Mouse (Mus musculus) forebrain, embryonic 15.5 days (tissue): Measurements from ENCODE around the gene Tnrc6a. TPM values are rescaled to one million over a fixed set of nuclear protein-coding genes. Genes with fewer than 3 reads are reported as not detected.

ENCODE experiments used
- ATAC-seq: fragments of 200-750 bp; cut with Nextera tagmentation; replicated peaks from 2 replicates; pipeline ENCODE4 v1.8.0; 2017; ENCODE audit warnings: mild to moderate bottlenecking, moderate TSS enrichment, moderate library complexity
- H3K27ac ChIP-seq: fragments of 300-500 bp; sonication (generic); replicated peaks from 2 replicates; pipeline ENCODE4 v1.5.1; 2015; ENCODE audit warnings: mild to moderate bottlenecking, inconsistent platforms
- H3K27me3 ChIP-seq: fragments of 300-500 bp; sonication (generic); 2 replicates; pipeline ENCODE4 v1.6.1; 2015; ENCODE audit warnings: inconsistent platforms
- H3K36me3 ChIP-seq: fragments of 300-500 bp; sonication (generic); 2 replicates; pipeline ENCODE4 v1.6.1; 2015; ENCODE audit warnings: mild to moderate bottlenecking, inconsistent platforms
- H3K4me1 ChIP-seq: fragments of 300-500 bp; sonication (generic); 2 replicates; pipeline ENCODE4 v1.6.1; 2015; ENCODE audit warnings: inconsistent platforms
- H3K4me2 ChIP-seq: fragments of 300-500 bp; sonication (generic); replicated peaks from 2 replicates; pipeline ENCODE4 v1.6.1; 2015; ENCODE audit warnings: mild to moderate bottlenecking, inconsistent platforms
- H3K4me3 ChIP-seq: fragments of 300-500 bp; sonication (generic); 2 replicates; pipeline ENCODE4 v1.5.1; 2015; ENCODE audit warnings: mild to moderate bottlenecking, inconsistent platforms
- H3K9ac ChIP-seq: fragments of 300-500 bp; sonication (generic); replicated peaks from 2 replicates; pipeline ENCODE4 v1.6.1; 2015; ENCODE audit warnings: mild to moderate bottlenecking, inconsistent platforms
- H3K9me3 ChIP-seq: fragments of 300-500 bp; sonication (generic); 2 replicates; pipeline ENCODE4 v1.6.1; 2016; ENCODE audit warnings: inconsistent platforms
- WGBS: fragments of 180-500 bp; shearing (Covaris S2); methylation state at CpG from one replicate; pipeline ENCODE4 v1.1.7; 2015; ENCODE audit warnings: mixed read lengths; 5-methylcytosine and 5-hydroxymethylcytosine counted together
- polyA plus RNA-seq: library from polyadenylated mRNA; unstranded; fragments of >200 nt; fragmentation: Nextera tagmentation; extraction: Ambion mirVana; gene quantifications from 2 replicates; pipeline ENCODE4 v1.2.1, GENCODE M21; 2015

The Tnrc6a gene
- polyA plus RNA-seq, 1 experiment from 2014 or later: 52.7 TPM

- Histone ChIP-seq H3K4me2 (no peak overlapping the region), H3K4me3 (no peak overlapping the region), H3K27me3 (no peaks in the 10 kb centered on the region), H3K36me3 (no peaks in the 10 kb centered on the region), H3K4me1 (no peaks in the 10 kb centered on the region), H3K9ac (no peak overlapping the region), H3K9me3 (no peaks in the 10 kb centered on the region), H3K27ac (no peak overlapping the region)
- ATAC-seq: no peak
- 74% methylated on average over 13 of the region's 13 CpGs for WGBS
These were observed 96.3 kb downstream of the Tnrc6a start for GRCm38 (mm10) chr7:123219781-123220632.

DNA sequence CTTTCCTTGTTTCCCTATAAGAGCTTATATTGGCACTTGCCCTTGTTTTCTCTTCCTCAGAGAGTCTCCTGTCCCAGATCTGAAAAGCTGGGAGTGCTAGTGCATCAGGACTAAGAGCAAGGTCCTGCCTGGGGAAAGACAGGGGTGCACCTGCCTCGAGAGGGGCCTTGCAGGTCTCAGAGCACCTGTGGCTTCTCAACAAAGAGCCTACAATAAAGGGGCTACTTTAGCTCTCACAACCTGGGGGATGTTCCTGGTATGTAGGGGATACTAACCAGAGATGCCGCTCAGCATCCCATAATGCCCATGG lies 96.9 kb downstream of the Tnrc6a start:
- no peaks in the 10 kb centered on the region for H3K9me3 ChIP-seq
- no peak overlapping the region for H3K4me3 ChIP-seq
- H3K4me1 ChIP-seq: no peaks in the 10 kb centered on the region
- H3K9ac ChIP-seq: no peak overlapping the region
- H3K27ac ChIP-seq: no peak overlapping the region
- WGBS: 75% methylated on average over 2 of the region's 2 CpGs
- no peaks in the 10 kb centered on the region for H3K36me3 ChIP-seq
- no peak overlapping the region for H3K4me2 ChIP-seq
- ATAC-seq: no peak
- no peaks in the 10 kb centered on the region for H3K27me3 ChIP-seq

GRCm38 (mm10) chr7:123224076-123224475 lies 100.4 kb downstream of the Tnrc6a start:
- H3K27ac ChIP-seq: no peak overlapping the region

GRCm38 (mm10) chr7:123225159-123225558 lies 101.5 kb downstream of the Tnrc6a start:
- ATAC-seq: no peak

More at GRCm38 (mm10) chr7:123224076-123224475, 100.4 kb downstream of the Tnrc6a start:
- Histone ChIP-seq H3K4me1 (no peaks in the 10 kb centered on the region), H3K9me3 (no peaks in the 10 kb centered on the region), H3K9ac (no peak overlapping the region), H3K4me2 (no peak overlapping the region), H3K36me3 (no peaks in the 10 kb centered on the region), H3K4me3 (no peak overlapping the region), H3K27me3 (no peaks in the 10 kb centered on the region)
- no peak for ATAC-seq
- whole genome bisulfite sequencing: 76% methylated on average over 9 of the region's 9 CpGs

GRCm38 (mm10) chr7:123235449-123235848 lies 111.8 kb downstream of the Tnrc6a start:
- Histone ChIP-seq H3K27me3 (no peaks in the 10 kb centered on the region), H3K36me3 (no peaks in the 10 kb centered on the region), H3K4me3 (no peak overlapping the region), H3K27ac (no peak overlapping the region), H3K9me3 (no peaks in the 10 kb centered on the region), H3K9ac (no peak overlapping the region), H3K4me2 (no peak overlapping the region), H3K4me1 (no peaks in the 10 kb centered on the region)
- WGBS: 36% methylated on average over 4 of the region's 4 CpGs
- no peak for ATAC-seq

More at GRCm38 (mm10) chr7:123225159-123225558, 101.5 kb downstream of the Tnrc6a start:
- H3K4me3 ChIP-seq: no peak overlapping the region
- no peaks in the 10 kb centered on the region for H3K9me3 ChIP-seq
- 92% methylated on average over 4 of the region's 4 CpGs for WGBS
- no peak overlapping the region for H3K9ac ChIP-seq
- no peaks in the 10 kb centered on the region for H3K4me1 ChIP-seq
- H3K36me3 ChIP-seq: no peaks in the 10 kb centered on the region
- no peak overlapping the region for H3K4me2 ChIP-seq
- no peak overlapping the region for H3K27ac ChIP-seq
- no peaks in the 10 kb centered on the region for H3K27me3 ChIP-seq

- Histone ChIP-seq H3K9ac (no peak overlapping the region), H3K4me1 (no peaks in the 10 kb centered on the region), H3K4me3 (no peak overlapping the region), H3K27ac (no peak overlapping the region), H3K4me2 (no peak overlapping the region), H3K36me3 (no peaks in the 10 kb centered on the region), H3K9me3 (no peaks in the 10 kb centered on the region), H3K27me3 (no peaks in the 10 kb centered on the region)
- 73% methylated on average over 4 of the region's 4 CpGs for whole genome bisulfite sequencing
- ATAC-seq: peak; percentile 55; the same call in 1 of the 2 replicates
These were observed 114.9 kb downstream of the Tnrc6a start for GRCm38 (mm10) chr7:123238621-123239020.

DNA sequence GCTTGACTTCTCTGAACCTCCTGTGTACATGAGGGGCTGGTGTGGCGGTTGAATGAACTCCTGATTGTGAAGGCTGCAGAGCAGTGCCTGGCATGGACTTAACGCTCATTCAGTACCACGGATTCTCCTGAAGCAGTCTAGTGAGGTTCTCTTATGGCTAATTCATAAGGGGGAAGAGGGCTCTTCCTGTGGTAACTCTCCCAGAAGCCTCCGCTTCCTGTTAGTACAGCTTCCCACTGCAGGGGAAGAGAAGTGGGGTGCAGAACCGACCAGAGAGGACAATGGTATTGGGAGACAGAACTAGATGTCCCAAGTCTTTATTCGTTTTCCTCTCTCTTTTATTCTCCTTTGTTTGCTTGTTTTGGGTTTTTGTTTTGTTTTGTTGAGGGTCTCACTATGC lies 116.4 kb downstream of the Tnrc6a start:
- WGBS: 77% methylated on average over 6 of the region's 6 CpGs
- H3K4me2 ChIP-seq: no peak overlapping the region

DNA sequence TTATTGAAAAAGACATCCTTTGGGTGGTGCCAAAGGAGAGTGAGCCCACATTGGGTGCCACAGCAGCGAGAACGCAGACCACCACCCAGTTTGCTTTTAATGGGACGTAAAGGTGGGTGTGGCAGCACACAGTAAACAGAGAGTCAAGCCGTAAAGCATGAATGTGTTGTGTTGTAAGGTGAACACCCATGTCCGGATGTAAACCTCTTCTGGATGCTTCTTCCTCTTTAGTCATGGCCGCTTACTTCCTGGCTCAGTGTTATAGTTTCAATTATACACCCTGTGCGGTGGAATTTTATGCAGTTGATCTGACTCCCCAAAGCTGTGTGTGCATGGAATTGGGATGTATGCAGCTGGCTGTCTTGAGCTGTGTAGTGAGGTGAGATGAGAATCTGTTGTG lies 118.6 kb downstream of the Tnrc6a start:
- ATAC-seq: no peak
- 92% methylated on average over 7 of the region's 7 CpGs for WGBS

More for the DNA sequence above, 116.4 kb downstream of the Tnrc6a start:
- H3K4me3 ChIP-seq: no peak overlapping the region
- H3K36me3 ChIP-seq: no peaks in the 10 kb centered on the region
- ATAC-seq: no peak
- H3K27me3 ChIP-seq: no peaks in the 10 kb centered on the region
- H3K9ac ChIP-seq: no peak overlapping the region
- H3K27ac ChIP-seq: no peak overlapping the region
- H3K4me1 ChIP-seq: no peaks in the 10 kb centered on the region
- H3K9me3 ChIP-seq: no peaks in the 10 kb centered on the region

DNA sequence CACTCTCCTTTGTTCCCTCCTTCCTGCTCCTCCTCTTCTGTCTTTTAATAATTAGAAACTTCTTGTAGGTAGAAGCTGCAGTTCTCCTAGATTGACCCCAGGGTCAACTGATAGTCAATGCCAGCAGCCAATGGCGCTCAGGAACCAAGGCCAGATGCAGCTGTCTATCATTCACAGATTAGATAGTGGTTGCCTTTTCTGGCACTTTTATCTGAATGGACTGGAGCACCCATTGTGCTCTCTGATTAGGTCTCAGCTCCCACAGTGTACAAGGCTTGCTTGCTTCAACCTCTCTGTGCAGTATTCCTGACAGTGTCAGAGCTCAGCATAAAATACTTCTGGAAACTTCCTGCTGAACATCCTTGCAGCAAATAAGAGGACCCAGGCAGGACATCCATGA lies 121.1 kb downstream of the Tnrc6a start:
- Histone ChIP-seq H3K36me3 (no peaks in the 10 kb centered on the region), H3K4me2 (no peak overlapping the region), H3K9ac (no peak overlapping the region), H3K4me3 (no peak overlapping the region), H3K9me3 (no peaks in the 10 kb centered on the region), H3K27me3 (no peaks in the 10 kb centered on the region), H3K4me1 (no peaks in the 10 kb centered on the region), H3K27ac (no peak overlapping the region)
- 83% methylated on average over 1 of the region's 1 CpGs for WGBS
- ATAC-seq: no peak

More for the DNA sequence above, 118.6 kb downstream of the Tnrc6a start:
- H3K4me2 ChIP-seq: no peak overlapping the region
- no peaks in the 10 kb centered on the region for H3K27me3 ChIP-seq
- H3K27ac ChIP-seq: no peak overlapping the region
- H3K9ac ChIP-seq: no peak overlapping the region
- no peaks in the 10 kb centered on the region for H3K36me3 ChIP-seq
- H3K9me3 ChIP-seq: no peaks in the 10 kb centered on the region
- H3K4me3 ChIP-seq: no peak overlapping the region
- H3K4me1 ChIP-seq: no peaks in the 10 kb centered on the region

Other genes starting within 250 kb of the Tnrc6a start
- gene Rbbp6, start 158.2 kb upstream of the Tnrc6a start, polyA plus RNA-seq: 28.8 and 32.8 TPM in 2 replicates
- 0.11 and 0.43 TPM in 2 replicates for gene Slc5a11, start 90.9 kb downstream of the Tnrc6a start, polyA plus RNA-seq
- gene Lcmt1, start 245.9 kb downstream of the Tnrc6a start, polyA plus RNA-seq: 96.5 and 102 TPM in 2 replicates
- gene Arhgap17, start 246.0 kb downstream of the Tnrc6a start, polyA plus RNA-seq: 10.1 and 10.3 TPM in 2 replicates